Mouse (Mus musculus) adrenal gland, postnatal 25 days (tissue): Measurements from ENCODE around the gene Dis3l2. TPM values are rescaled to one million over a fixed set of nuclear protein-coding genes. Genes with fewer than 3 reads are reported as not detected.

Experiments used
- DNase-seq: peaks from one replicate; pipeline ENCODE4 v3.0.0; 2021; ENCODE audit warnings: mixed read lengths
- total RNA-seq: library from RNA; stranded (reverse); gene quantifications from 2 replicates; pipeline ENCODE4 v1.2.3, GENCODE M21; 2021

Gene Dis3l2
- total RNA-seq, 1 experiment from 2014 or later: 18.9 TPM

DNA sequence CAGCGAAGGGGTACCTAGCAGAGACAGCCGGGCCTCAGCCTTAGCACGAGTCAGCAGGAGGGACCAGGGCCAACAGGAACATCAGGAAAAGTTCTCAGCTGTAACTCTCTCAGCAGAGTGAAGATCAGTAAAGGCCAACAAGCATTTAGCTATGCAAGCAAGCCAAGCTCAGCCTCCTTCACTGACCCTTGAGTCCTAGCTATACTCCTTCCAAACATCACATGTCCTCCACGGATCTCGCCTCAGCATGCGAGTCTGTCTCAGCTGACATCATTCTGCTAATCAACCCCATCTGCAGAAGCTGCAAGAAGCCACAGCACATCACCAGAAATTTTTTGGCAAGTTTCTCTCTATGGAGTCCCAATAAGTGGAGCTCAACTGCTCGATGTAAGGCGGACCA is 370.2 kb downstream of the Dis3l2 start:
- DNase-seq: no peak

DNA sequence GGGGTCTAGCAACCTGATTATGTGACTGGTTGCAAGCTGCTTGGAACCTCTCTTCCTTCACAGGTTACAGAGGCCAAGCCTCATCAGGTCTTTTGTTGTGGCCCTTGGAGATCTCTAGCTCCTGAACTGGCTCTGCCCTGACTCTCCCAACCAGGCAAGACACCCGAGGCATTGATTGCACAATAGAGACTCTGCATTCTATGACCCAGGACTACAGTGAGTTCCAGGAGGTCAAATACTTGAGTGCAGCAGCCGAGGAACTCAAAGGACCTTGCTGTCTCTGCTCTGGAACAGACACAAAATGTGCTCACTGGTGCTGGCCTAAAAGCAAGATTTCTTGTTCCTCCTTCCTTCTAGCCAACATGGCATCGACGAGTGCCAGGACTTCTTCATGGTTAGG is 382.6 kb downstream of the Dis3l2 start:
- DNase-seq: no peak

DNA sequence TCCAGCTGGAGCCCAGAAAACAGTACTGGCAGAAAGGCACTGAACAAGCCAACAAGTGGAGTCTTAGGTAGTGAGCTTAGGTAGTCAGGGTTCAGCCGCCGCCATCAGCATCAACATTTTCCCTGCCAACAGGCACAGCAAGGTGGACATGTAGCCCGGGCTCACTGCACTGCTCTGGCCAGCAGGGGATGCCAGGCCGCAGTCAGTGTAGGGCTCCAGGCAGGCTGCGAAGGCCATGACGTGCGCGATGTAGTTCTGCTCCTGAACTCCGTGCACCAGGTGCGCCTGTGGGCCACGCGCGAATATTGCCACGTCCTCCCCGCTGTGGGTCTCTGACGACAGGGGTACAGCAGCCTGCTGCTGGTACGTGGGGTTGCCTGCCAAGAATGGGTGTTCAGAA is 383.4 kb downstream of the Dis3l2 start:
- no peak for DNase-seq

DNA sequence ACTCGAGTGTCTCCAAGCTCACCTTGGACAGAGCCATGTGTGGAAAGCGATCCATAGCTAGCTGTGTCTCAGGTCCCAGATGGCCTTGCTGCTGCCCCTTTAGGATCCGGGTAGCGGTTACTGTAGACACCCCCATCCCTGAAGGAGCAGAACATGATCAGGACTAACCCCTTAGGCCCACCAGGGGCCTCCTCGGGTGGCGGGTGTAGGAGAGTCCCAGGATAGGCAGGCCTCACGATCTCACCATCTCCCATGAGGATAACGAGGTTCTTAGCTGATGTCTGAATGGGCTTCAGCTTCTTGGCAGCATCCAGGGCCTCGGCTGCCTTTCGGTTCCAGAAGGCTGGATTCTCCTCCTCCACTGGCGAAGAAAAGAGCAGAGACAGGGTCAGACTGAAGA is 385.6 kb downstream of the Dis3l2 start:
- DNase-seq: no peak

DNA sequence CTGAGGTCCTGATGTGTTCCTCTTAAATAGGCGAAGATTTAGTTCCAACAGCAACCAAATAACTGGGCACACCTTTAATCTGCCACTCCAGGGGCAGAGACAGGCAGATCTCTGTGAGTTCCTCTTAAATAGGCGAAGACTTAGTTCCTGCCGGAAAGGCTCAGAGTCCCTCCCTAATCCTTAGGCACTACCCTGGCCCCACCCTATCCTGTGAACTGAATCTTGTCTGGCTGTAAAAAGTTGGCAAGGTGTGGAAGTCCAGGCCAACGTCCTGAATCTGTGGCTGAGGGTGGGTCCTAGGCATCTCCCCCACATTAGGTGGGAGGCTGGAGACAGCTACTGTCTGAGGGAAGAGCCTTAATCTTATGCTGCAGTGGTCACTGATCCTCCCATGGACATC is 386.2 kb downstream of the Dis3l2 start, which contains the start of gene Alppl2:
Alppl2 (minus strand) TSS at position 101 of the 400 bp plus-strand sequence.
- DNase-seq: no peak

DNA sequence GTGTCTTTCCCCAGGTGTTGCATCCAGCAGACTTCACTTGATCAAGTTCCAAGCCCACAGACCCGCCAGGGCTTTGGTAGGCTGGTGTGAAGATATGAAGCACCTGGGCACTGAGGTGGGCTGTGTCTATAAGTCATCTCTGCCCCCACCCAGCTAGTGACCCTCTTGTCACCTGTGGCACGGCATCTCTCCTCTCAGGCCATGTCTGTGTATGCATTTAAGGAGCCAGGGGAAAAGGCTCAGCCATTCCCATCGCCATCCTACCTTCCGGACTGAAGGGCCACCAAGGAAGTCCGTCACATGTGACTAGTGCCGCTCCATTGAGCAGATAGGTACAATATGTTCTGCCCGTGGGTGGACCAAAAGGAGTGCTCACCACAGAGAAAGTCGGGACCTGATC is 392.0 kb downstream of the Dis3l2 start:
- DNase-seq: no peak

DNA sequence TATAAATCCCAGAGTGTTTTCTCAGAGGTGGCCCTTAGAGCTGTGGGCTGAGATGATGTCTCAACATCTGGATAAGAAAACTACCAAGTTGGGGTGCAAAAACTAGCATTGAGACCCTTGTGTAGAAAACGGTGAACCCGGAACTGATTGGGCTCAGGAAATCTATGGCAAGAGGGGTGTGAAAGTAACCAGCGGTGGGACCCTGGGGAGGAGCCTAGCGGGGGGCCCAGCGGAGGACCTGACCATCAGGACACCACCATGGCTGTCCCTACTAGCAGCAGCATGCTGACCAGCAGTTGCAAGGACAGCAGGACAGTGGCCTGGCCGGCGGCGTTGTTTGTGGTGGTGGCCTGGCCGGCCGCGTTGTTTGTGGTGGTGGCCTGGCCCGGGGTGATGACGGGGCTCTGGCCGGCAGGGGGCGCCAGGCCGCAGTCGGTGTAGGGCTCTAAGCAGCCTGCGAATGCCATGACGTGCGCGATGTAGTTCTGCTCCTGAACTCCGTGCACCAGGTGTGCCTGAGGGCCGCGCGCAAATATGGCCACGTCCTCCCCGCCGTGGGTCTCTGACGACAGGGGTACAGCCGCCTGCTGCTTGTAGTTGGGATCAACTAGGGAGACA is 394.9 kb downstream of the Dis3l2 start:
- DNase-seq: peak; percentile 82

Other genes starting within 250 kb of the Dis3l2 start
- 556 and 574 TPM in 2 replicates for gene Ptma, start 177.1 kb upstream of the Dis3l2 start, total RNA-seq
- gene Pde6d, start 121.2 kb upstream of the Dis3l2 start, total RNA-seq: 29.9 and 36.9 TPM in 2 replicates
- gene Cops7b, start 120.9 kb upstream of the Dis3l2 start, total RNA-seq: 16.8 and 18.0 TPM in 2 replicates
- gene Nppc, start 33.2 kb upstream of the Dis3l2 start, total RNA-seq: not detected in 2 replicates